Mouse (Mus musculus): ENCODE data around the gene Cd2.
A peak's percentile ranks its signal among the peaks of the same experiment; 100 is the strongest.

Cd2 gene

GRCm38 (mm10) chr3:101287911-101288311, at the start of gene Cd2:
Gene Cd2 (minus strand): TSS chr3:101287939.
- DNase-seq = no peak

- DNase-seq = no peak
Measured at GRCm38 (mm10) chr3:101328617-101329016, 40.9 kb upstream of the Cd2 start.

GRCm38 (mm10) chr3:101327248-101327647, 39.5 kb upstream of the Cd2 start:
- no peak for DNase-seq

- DNase-seq = peak; percentile 26 to 32
Measured at GRCm38 (mm10) chr3:101322437-101322836, 34.7 kb upstream of the Cd2 start.

- DNase-seq = no peak
Measured at GRCm38 (mm10) chr3:101320874-101321273, 33.1 kb upstream of the Cd2 start.

GRCm38 (mm10) chr3:101318516-101319170, 30.9 kb upstream of the Cd2 start:
- DNase-seq = peak; percentile 49 to 59

GRCm38 (mm10) chr3:101318115-101318514, 30.4 kb upstream of the Cd2 start:
- DNase-seq = peak; percentile 59 to 61

- DNase-seq = no peak
Measured at GRCm38 (mm10) chr3:101314954-101315353, 27.2 kb upstream of the Cd2 start.

- DNase-seq = no peak
Measured at GRCm38 (mm10) chr3:101313266-101314051, 25.7 kb upstream of the Cd2 start.

- no peak for DNase-seq
Measured at GRCm38 (mm10) chr3:101310977-101311376, 23.2 kb upstream of the Cd2 start.

- no peak for DNase-seq
Measured at GRCm38 (mm10) chr3:101309626-101310025, 21.9 kb upstream of the Cd2 start.

GRCm38 (mm10) chr3:101306090-101306489, 18.4 kb upstream of the Cd2 start:
- no peak for DNase-seq

GRCm38 (mm10) chr3:101305046-101305445, 17.3 kb upstream of the Cd2 start:
- peak; percentile 41 to 43 for DNase-seq

GRCm38 (mm10) chr3:101304156-101304555, 16.4 kb upstream of the Cd2 start:
- DNase-seq = peak; percentile 78 to 79

GRCm38 (mm10) chr3:101300271-101301071, 12.7 kb upstream of the Cd2 start:
- DNase-seq = peak in 1 of 2 experiments; percentile 23

- DNase-seq = no peak
Measured at GRCm38 (mm10) chr3:101299591-101299990, 11.9 kb upstream of the Cd2 start.

- DNase-seq = no peak
Measured at GRCm38 (mm10) chr3:101297221-101297620, 9.5 kb upstream of the Cd2 start.

- no peak for DNase-seq
Measured at GRCm38 (mm10) chr3:101295931-101296820, 8.4 kb upstream of the Cd2 start.

- DNase-seq = peak; percentile 87 to 91
Measured at GRCm38 (mm10) chr3:101295366-101295867, 7.7 kb upstream of the Cd2 start.

- DNase-seq = no peak
Measured at GRCm38 (mm10) chr3:101294487-101295365, 7.0 kb upstream of the Cd2 start.

- no peak for DNase-seq
Measured at GRCm38 (mm10) chr3:101293571-101294135, 5.9 kb upstream of the Cd2 start.

Measured in cerebellum, postnatal 36 days (tissue).